Mouse (Mus musculus) liver, embryonic 11.5 days (tissue): ENCODE results near the gene Exoc6. TPM values are rescaled to one million over a fixed set of nuclear protein-coding genes. Genes with fewer than 3 reads are reported as not detected.

Experiments used
- ATAC-seq: fragments of 200-750 bp; cut with Nextera tagmentation; replicated peaks from 2 replicates; pipeline ENCODE4 v1.8.0; 2017; ENCODE audit warnings: moderate number of reproducible peaks, mild to moderate bottlenecking, moderate TSS enrichment, moderate library complexity; ENCODE audit not compliant: low FRiP score
- DNase-seq: peaks from one replicate; pipeline ENCODE4 v3.0.0-alpha.2; 2017; ENCODE audit warnings: low spot score
- H3K27ac ChIP-seq: fragments of 300-500 bp; sonication (generic); 2 replicates; pipeline ENCODE4 v1.5.1; 2014; ENCODE audit warnings: mild to moderate bottlenecking, low read depth, low read length, control low read depth
- H3K27me3 ChIP-seq: fragments of 300-500 bp; sonication (generic); replicated peaks from 2 replicates; pipeline ENCODE4 v1.6.1; 2014; ENCODE audit warnings: low read length, mixed read lengths; ENCODE audit not compliant: control insufficient read depth, insufficient read depth
- H3K36me3 ChIP-seq: fragments of 300-500 bp; sonication (generic); 2 replicates; pipeline ENCODE4 v1.6.1; 2014; ENCODE audit warnings: mild to moderate bottlenecking, low read length, moderate library complexity, mixed read lengths; ENCODE audit not compliant: control insufficient read depth, insufficient read depth
- H3K4me1 ChIP-seq: fragments of 300-500 bp; sonication (generic); replicated peaks from 2 replicates; pipeline ENCODE4 v1.6.1; 2014; ENCODE audit warnings: low read length, mixed read lengths; ENCODE audit not compliant: control insufficient read depth, insufficient read depth
- H3K4me2 ChIP-seq: fragments of 300-500 bp; sonication (generic); 2 replicates; pipeline ENCODE4 v1.6.1; 2014; ENCODE audit warnings: mild to moderate bottlenecking, control low read depth, moderate library complexity
- H3K4me3 ChIP-seq: fragments of 300-500 bp; sonication (generic); 2 replicates; pipeline ENCODE4 v1.5.1; 2014; ENCODE audit warnings: low read depth, low read length, control low read depth
- H3K9ac ChIP-seq: fragments of 300-500 bp; sonication (generic); 2 replicates; pipeline ENCODE4 v1.6.1; 2014; ENCODE audit warnings: low read depth, low read length, control low read depth
- H3K9me3 ChIP-seq: fragments of 300-500 bp; sonication (generic); 2 replicates; pipeline ENCODE4 v1.6.1; 2016; ENCODE audit warnings: low read length, inconsistent platforms, mixed read lengths; ENCODE audit not compliant: control insufficient read depth
- WGBS: fragments of 180-500 bp; shearing (Covaris S2); extraction: QIAGEN DNeasy Blood & Tissue Kit; methylation state at CpG from one replicate; pipeline ENCODE4 v1.1.7; 2014; 5-methylcytosine and 5-hydroxymethylcytosine counted together
- polyA plus RNA-seq: library from polyadenylated mRNA; unstranded; fragments of >200 nt; fragmentation: Nextera tagmentation; extraction: Ambion mirVana; gene quantifications from 2 replicates; pipeline ENCODE4 v1.2.1, GENCODE M21; 2014

Exoc6 gene
- polyA plus RNA-seq, 1 experiment from 2014 or later: 53.3 TPM

GRCm38 (mm10) chr19:37695762-37696602 lies 145.8 kb downstream of the Exoc6 start:
- H3K27me3 ChIP-seq: peaks cover 100% of the 10 kb centered on the region
- no peaks in the 10 kb centered on the region for H3K9me3 ChIP-seq
- peaks cover 23% of the 10 kb centered on the region for H3K4me1 ChIP-seq
- WGBS: 4% methylated on average over 42 of the region's 42 CpGs
- no peak for ATAC-seq
- H3K36me3 ChIP-seq: no peaks in the 10 kb centered on the region
- no peak overlapping the region for H3K27ac ChIP-seq
- peak overlapping the region; percentile 60 for H3K4me2 ChIP-seq
- peak; percentile 45 for DNase-seq
- H3K4me3 ChIP-seq: peak overlapping the region; percentile 33
- no peak overlapping the region for H3K9ac ChIP-seq

GRCm38 (mm10) chr19:37696603-37697334 lies 146.6 kb downstream of the Exoc6 start:
- WGBS: 5% methylated on average over 22 of the region's 22 CpGs
- peak overlapping the region; percentile 60 for H3K4me2 ChIP-seq
- peaks cover 23% of the 10 kb centered on the region for H3K4me1 ChIP-seq
- H3K4me3 ChIP-seq: peak overlapping the region; percentile 42
- H3K9ac ChIP-seq: no peak overlapping the region
- H3K27ac ChIP-seq: no peak overlapping the region
- no peaks in the 10 kb centered on the region for H3K9me3 ChIP-seq
- no peaks in the 10 kb centered on the region for H3K36me3 ChIP-seq
- H3K27me3 ChIP-seq: peaks cover 97% of the 10 kb centered on the region
- ATAC-seq: no peak
- no peak for DNase-seq

GRCm38 (mm10) chr19:37697335-37697636 lies 147.1 kb downstream of the Exoc6 start:
- ATAC-seq (no peak), DNase-seq (no peak)
- under 1% methylated on average over 18 of the region's 18 CpGs for WGBS

GRCm38 (mm10) chr19:37697651-37698272 lies 147.5 kb downstream of the Exoc6 start, which contains the start of gene Cyp26a1:
TSS of gene Cyp26a1 (plus strand) at chr19:37697798.
- Histone ChIP-seq H3K4me2 (peak within 1 kb of the TSS; percentile 60), H3K4me3 (peak within 1 kb of the TSS; percentile 42), H3K27ac (no peak within 1 kb of the TSS), H3K36me3 (no peaks in the 10 kb centered on the region), H3K9me3 (no peaks in the 10 kb centered on the region), H3K27me3 (peaks cover 95% of the 10 kb centered on the region), H3K4me1 (peaks cover 21% of the 10 kb centered on the region), H3K9ac (no peak within 1 kb of the TSS)
- whole genome bisulfite sequencing: 1% methylated on average over 51 of the region's 51 CpGs
- DNase-seq (peak; percentile 46), ATAC-seq (no peak)

More at GRCm38 (mm10) chr19:37697335-37697636, 147.1 kb downstream of the Exoc6 start:
- Histone ChIP-seq H3K36me3 (no peaks in the 10 kb centered on the region), H3K9me3 (no peaks in the 10 kb centered on the region), H3K27ac (no peak overlapping the region), H3K4me2 (peak overlapping the region; percentile 60), H3K4me1 (peaks cover 23% of the 10 kb centered on the region), H3K27me3 (peaks cover 97% of the 10 kb centered on the region), H3K9ac (no peak overlapping the region), H3K4me3 (peak overlapping the region; percentile 42)

GRCm38 (mm10) chr19:37698273-37699160 lies 148.3 kb downstream of the Exoc6 start:
- H3K27me3 ChIP-seq: peaks cover 95% of the 10 kb centered on the region
- 1% methylated on average over 63 of the region's 63 CpGs for WGBS

GRCm38 (mm10) chr19:37699711-37700110 lies 149.5 kb downstream of the Exoc6 start:
- no peak overlapping the region for H3K27ac ChIP-seq
- 18% methylated on average over 9 of the region's 9 CpGs for WGBS
- H3K4me3 ChIP-seq: no peak overlapping the region
- no peaks in the 10 kb centered on the region for H3K9me3 ChIP-seq
- DNase-seq (no peak), ATAC-seq (no peak)
- no peak overlapping the region for H3K4me2 ChIP-seq
- no peaks in the 10 kb centered on the region for H3K36me3 ChIP-seq
- H3K9ac ChIP-seq: no peak overlapping the region
- peaks cover 20% of the 10 kb centered on the region for H3K4me1 ChIP-seq
- peaks cover 83% of the 10 kb centered on the region for H3K27me3 ChIP-seq

More at GRCm38 (mm10) chr19:37698273-37699160, 148.3 kb downstream of the Exoc6 start:
- DNase-seq: peak; percentile 46
- H3K9me3 ChIP-seq: no peaks in the 10 kb centered on the region
- peak overlapping the region; percentile 42 for H3K4me3 ChIP-seq
- H3K9ac ChIP-seq: no peak overlapping the region
- H3K27ac ChIP-seq: no peak overlapping the region
- H3K4me2 ChIP-seq: peak overlapping the region; percentile 60
- no peak for ATAC-seq
- peaks cover 20% of the 10 kb centered on the region for H3K4me1 ChIP-seq
- H3K36me3 ChIP-seq: no peaks in the 10 kb centered on the region

GRCm38 (mm10) chr19:37702377-37703076 lies 152.3 kb downstream of the Exoc6 start:
- Histone ChIP-seq H3K4me3 (no peak overlapping the region), H3K9ac (no peak overlapping the region), H3K27me3 (peaks cover 63% of the 10 kb centered on the region), H3K36me3 (no peaks in the 10 kb centered on the region), H3K9me3 (no peaks in the 10 kb centered on the region), H3K27ac (no peak overlapping the region), H3K4me2 (0 out of 2 replicates have a peak overlapping the region, but pooled peaks have one; percentile 2), H3K4me1 (peaks cover 9% of the 10 kb centered on the region)
- no peak for DNase-seq
- no peak for ATAC-seq
- WGBS: 31% methylated on average over 21 of the region's 21 CpGs
